Mouse (Mus musculus): ENCODE results near the gene Lmod2. TPM values are rescaled to one million over a fixed set of nuclear protein-coding genes. Genes with fewer than 3 reads are reported as not detected.

The Lmod2 gene
- polyA plus RNA-seq, 1 experiment from 2014 or later = 0.34 TPM

GRCm38 (mm10) chr6:24602993-24603392, 5.4 kb downstream of the Lmod2 start:
- no peaks in the 10 kb centered on the region for H3K36me3 ChIP-seq (replicated peaks; ENCODE audit: control insufficient read depth, insufficient read depth, low read depth, low read length)
- H3K4me3 ChIP-seq (ENCODE audit: low read depth, low read length) = no peak overlapping the region
- 84% methylated on average over 5 of the region's 5 CpGs for WGBS
- no peak overlapping the region for H3K27ac ChIP-seq (replicated peaks; ENCODE audit: low read depth, low read length)
- no peaks in the 10 kb centered on the region for H3K4me1 ChIP-seq (ENCODE audit: control insufficient read depth, insufficient read depth, low read length)
- no peaks in the 10 kb centered on the region for H3K9me3 ChIP-seq (replicated peaks; ENCODE audit: control insufficient read depth, low read length)
- DNase-seq (ENCODE audit: low spot score) = no peak
- no peaks in the 10 kb centered on the region for H3K27me3 ChIP-seq (ENCODE audit: control insufficient read depth, insufficient read depth, low read length)
- H3K4me2 ChIP-seq (ENCODE audit: low read depth, low read length) = no peak overlapping the region
- no peak for ATAC-seq (replicated peaks; ENCODE audit: insufficient number of reproducible peaks, low FRiP score, low TSS enrichment, low read depth)
- H3K9ac ChIP-seq (replicated peaks; ENCODE audit: low read length) = no peak overlapping the region

GRCm38 (mm10) chr6:24604289-24604688, 6.7 kb downstream of the Lmod2 start:
- WGBS = 95% methylated on average over 7 of the region's 7 CpGs
- H3K27me3 ChIP-seq (ENCODE audit: control insufficient read depth, insufficient read depth, low read length) = no peaks in the 10 kb centered on the region

GRCm38 (mm10) chr6:24605631-24606030, 8.1 kb downstream of the Lmod2 start:
- Histone ChIP-seq H3K27ac (replicated peaks; ENCODE audit: low read depth, low read length) (no peak overlapping the region), H3K27me3 (ENCODE audit: control insufficient read depth, insufficient read depth, low read length) (no peaks in the 10 kb centered on the region), H3K4me3 (ENCODE audit: low read depth, low read length) (no peak overlapping the region), H3K4me1 (ENCODE audit: control insufficient read depth, insufficient read depth, low read length) (no peaks in the 10 kb centered on the region), H3K36me3 (replicated peaks; ENCODE audit: control insufficient read depth, insufficient read depth, low read depth, low read length) (no peaks in the 10 kb centered on the region), H3K9me3 (replicated peaks; ENCODE audit: control insufficient read depth, low read length) (no peaks in the 10 kb centered on the region), H3K4me2 (ENCODE audit: low read depth, low read length) (no peak overlapping the region), H3K9ac (replicated peaks; ENCODE audit: low read length) (no peak overlapping the region)
- ATAC-seq (replicated peaks; ENCODE audit: insufficient number of reproducible peaks, low FRiP score, low TSS enrichment, low read depth) (no peak), DNase-seq (ENCODE audit: low spot score) (no peak)
- 91% methylated on average over 8 of the region's 8 CpGs for WGBS

More at GRCm38 (mm10) chr6:24604289-24604688, 6.7 kb downstream of the Lmod2 start:
- H3K4me3 ChIP-seq (ENCODE audit: low read depth, low read length) = no peak overlapping the region
- no peaks in the 10 kb centered on the region for H3K9me3 ChIP-seq (replicated peaks; ENCODE audit: control insufficient read depth, low read length)
- no peak for ATAC-seq (replicated peaks; ENCODE audit: insufficient number of reproducible peaks, low FRiP score, low TSS enrichment, low read depth)
- H3K4me2 ChIP-seq (ENCODE audit: low read depth, low read length) = no peak overlapping the region
- H3K27ac ChIP-seq (replicated peaks; ENCODE audit: low read depth, low read length) = no peak overlapping the region
- H3K9ac ChIP-seq (replicated peaks; ENCODE audit: low read length) = no peak overlapping the region
- DNase-seq (ENCODE audit: low spot score) = no peak
- no peaks in the 10 kb centered on the region for H3K4me1 ChIP-seq (ENCODE audit: control insufficient read depth, insufficient read depth, low read length)
- H3K36me3 ChIP-seq (replicated peaks; ENCODE audit: control insufficient read depth, insufficient read depth, low read depth, low read length) = no peaks in the 10 kb centered on the region

GRCm38 (mm10) chr6:24606512-24606911, 8.9 kb downstream of the Lmod2 start:
- Histone ChIP-seq H3K36me3 (replicated peaks; ENCODE audit: control insufficient read depth, insufficient read depth, low read depth, low read length) (no peaks in the 10 kb centered on the region), H3K4me3 (ENCODE audit: low read depth, low read length) (no peak overlapping the region), H3K9ac (replicated peaks; ENCODE audit: low read length) (no peak overlapping the region), H3K27me3 (ENCODE audit: control insufficient read depth, insufficient read depth, low read length) (no peaks in the 10 kb centered on the region), H3K9me3 (replicated peaks; ENCODE audit: control insufficient read depth, low read length) (no peaks in the 10 kb centered on the region), H3K4me2 (ENCODE audit: low read depth, low read length) (no peak overlapping the region), H3K4me1 (ENCODE audit: control insufficient read depth, insufficient read depth, low read length) (no peaks in the 10 kb centered on the region), H3K27ac (replicated peaks; ENCODE audit: low read depth, low read length) (no peak overlapping the region)
- ATAC-seq (replicated peaks; ENCODE audit: insufficient number of reproducible peaks, low FRiP score, low TSS enrichment, low read depth) = no peak
- whole genome bisulfite sequencing = 75% methylated on average over 10 of the region's 10 CpGs
- DNase-seq (ENCODE audit: low spot score) = no peak

- DNase-seq (ENCODE audit: low spot score) = no peak
- 91% methylated on average over 15 of the region's 15 CpGs for WGBS
- H3K27ac ChIP-seq (replicated peaks; ENCODE audit: low read depth, low read length) = no peak overlapping the region
Measured at GRCm38 (mm10) chr6:24607531-24607930, 10.0 kb downstream of the Lmod2 start.

GRCm38 (mm10) chr6:24608129-24608528, 10.6 kb downstream of the Lmod2 start:
- Histone ChIP-seq H3K36me3 (replicated peaks; ENCODE audit: control insufficient read depth, insufficient read depth, low read depth, low read length) (no peaks in the 10 kb centered on the region), H3K9ac (replicated peaks; ENCODE audit: low read length) (no peak overlapping the region), H3K9me3 (replicated peaks; ENCODE audit: control insufficient read depth, low read length) (no peaks in the 10 kb centered on the region), H3K4me3 (ENCODE audit: low read depth, low read length) (no peak overlapping the region), H3K4me2 (ENCODE audit: low read depth, low read length) (no peak overlapping the region), H3K4me1 (ENCODE audit: control insufficient read depth, insufficient read depth, low read length) (no peaks in the 10 kb centered on the region), H3K27me3 (ENCODE audit: control insufficient read depth, insufficient read depth, low read length) (no peaks in the 10 kb centered on the region), H3K27ac (replicated peaks; ENCODE audit: low read depth, low read length) (no peak overlapping the region)
- DNase-seq (ENCODE audit: low spot score) (no peak), ATAC-seq (replicated peaks; ENCODE audit: insufficient number of reproducible peaks, low FRiP score, low TSS enrichment, low read depth) (no peak)
- 77% methylated on average over 4 of the region's 4 CpGs for WGBS

More at GRCm38 (mm10) chr6:24607531-24607930, 10.0 kb downstream of the Lmod2 start:
- H3K4me1 ChIP-seq (ENCODE audit: control insufficient read depth, insufficient read depth, low read length) = no peaks in the 10 kb centered on the region
- no peak overlapping the region for H3K4me2 ChIP-seq (ENCODE audit: low read depth, low read length)
- H3K9me3 ChIP-seq (replicated peaks; ENCODE audit: control insufficient read depth, low read length) = no peaks in the 10 kb centered on the region
- H3K4me3 ChIP-seq (ENCODE audit: low read depth, low read length) = no peak overlapping the region
- no peak for ATAC-seq (replicated peaks; ENCODE audit: insufficient number of reproducible peaks, low FRiP score, low TSS enrichment, low read depth)
- no peak overlapping the region for H3K9ac ChIP-seq (replicated peaks; ENCODE audit: low read length)
- H3K27me3 ChIP-seq (ENCODE audit: control insufficient read depth, insufficient read depth, low read length) = no peaks in the 10 kb centered on the region
- no peaks in the 10 kb centered on the region for H3K36me3 ChIP-seq (replicated peaks; ENCODE audit: control insufficient read depth, insufficient read depth, low read depth, low read length)

GRCm38 (mm10) chr6:24608682-24609081, 11.1 kb downstream of the Lmod2 start:
- DNase-seq (ENCODE audit: low spot score) (no peak), ATAC-seq (replicated peaks; ENCODE audit: insufficient number of reproducible peaks, low FRiP score, low TSS enrichment, low read depth) (no peak)
- Histone ChIP-seq H3K4me2 (ENCODE audit: low read depth, low read length) (no peak overlapping the region), H3K9me3 (replicated peaks; ENCODE audit: control insufficient read depth, low read length) (no peaks in the 10 kb centered on the region), H3K4me3 (ENCODE audit: low read depth, low read length) (no peak overlapping the region), H3K9ac (replicated peaks; ENCODE audit: low read length) (no peak overlapping the region), H3K27ac (replicated peaks; ENCODE audit: low read depth, low read length) (no peak overlapping the region), H3K27me3 (ENCODE audit: control insufficient read depth, insufficient read depth, low read length) (no peaks in the 10 kb centered on the region), H3K36me3 (replicated peaks; ENCODE audit: control insufficient read depth, insufficient read depth, low read depth, low read length) (no peaks in the 10 kb centered on the region), H3K4me1 (ENCODE audit: control insufficient read depth, insufficient read depth, low read length) (no peaks in the 10 kb centered on the region)
- 90% methylated on average over 3 of the region's 3 CpGs for WGBS

GRCm38 (mm10) chr6:24609531-24609930, 12.0 kb downstream of the Lmod2 start:
- H3K9ac ChIP-seq (replicated peaks; ENCODE audit: low read length) = no peak overlapping the region

More at GRCm38 (mm10) chr6:24609531-24609930, 12.0 kb downstream of the Lmod2 start:
- ATAC-seq (replicated peaks; ENCODE audit: insufficient number of reproducible peaks, low FRiP score, low TSS enrichment, low read depth) (no peak), DNase-seq (ENCODE audit: low spot score) (no peak)
- no peaks in the 10 kb centered on the region for H3K4me1 ChIP-seq (ENCODE audit: control insufficient read depth, insufficient read depth, low read length)
- WGBS = 50% methylated on average over 4 of the region's 4 CpGs
- no peak overlapping the region for H3K4me3 ChIP-seq (ENCODE audit: low read depth, low read length)
- H3K4me2 ChIP-seq (ENCODE audit: low read depth, low read length) = no peak overlapping the region
- H3K27ac ChIP-seq (replicated peaks; ENCODE audit: low read depth, low read length) = no peak overlapping the region
- H3K27me3 ChIP-seq (ENCODE audit: control insufficient read depth, insufficient read depth, low read length) = no peaks in the 10 kb centered on the region
- no peaks in the 10 kb centered on the region for H3K36me3 ChIP-seq (replicated peaks; ENCODE audit: control insufficient read depth, insufficient read depth, low read depth, low read length)
- H3K9me3 ChIP-seq (replicated peaks; ENCODE audit: control insufficient read depth, low read length) = no peaks in the 10 kb centered on the region

Data from embryonic facial prominence, embryonic 11.5 days (tissue).